Comparison of ENCODE assay signal across 17 mouse cellular contexts in the genomic region with DNA sequence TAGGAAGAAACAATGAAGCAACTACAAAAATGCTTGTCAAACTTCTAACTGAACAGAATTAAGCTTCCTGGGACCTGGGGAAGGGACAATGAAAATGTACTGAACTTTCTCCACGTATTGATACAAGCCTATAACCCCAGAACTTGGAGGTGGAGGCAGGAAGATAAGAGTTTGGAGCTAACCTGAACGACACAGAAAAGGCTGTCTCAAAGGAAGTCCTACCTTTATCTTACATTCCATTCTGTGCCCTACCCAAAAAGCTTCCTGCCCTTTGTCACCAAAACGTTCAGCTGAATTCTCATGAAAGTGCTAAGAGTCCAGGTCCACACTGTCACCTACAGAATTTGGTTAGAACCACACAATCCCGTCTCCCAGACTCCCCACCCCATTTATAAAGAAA. TPM values are rescaled to one million over a fixed set of nuclear protein-coding genes. Genes with fewer than 3 reads are reported as not detected.
DNase-seq lines count a peak whose midpoint lies in the region; ATAC-seq and TF ChIP-seq lines count a peak whose summit lies in the region.
"Had no signal": no experiment of that assay in that cellular context is flagged by ENCODE, and none has a peak within 500 bp of the region (broad histone marks: within the 10 kb centered on the region; RNA-seq: fewer than 3 reads in every experiment).

No protein-coding gene starts in this region.

- WGBS in kidney, embryonic 15.5 days = 54% methylated on average over 4 of the region's 4 CpGs
- 58% methylated on average over 4 of the region's 4 CpGs for WGBS in forebrain, embryonic 15.5 days

- TF ChIP-seq CTCF in G1E (IDR thresholded peaks at IDR 0.05; ENCODE audit: low read depth, low read length) = no peak

- H3K4me2 ChIP-seq in kidney, embryonic 15.5 days = no peak overlapping the region
- no peak overlapping the region for H3K4me2 ChIP-seq in forebrain, embryonic 15.5 days (replicated peaks)
- H3K4me2 ChIP-seq: limb, embryonic 15.5 days had no signal

- peak overlapping the region; percentile 84 for H3K27ac ChIP-seq in kidney, embryonic 15.5 days
- no peak overlapping the region for H3K27ac ChIP-seq in forebrain, embryonic 15.5 days (replicated peaks)
- H3K27ac ChIP-seq: limb, embryonic 15.5 days had no signal

- H3K27me3 ChIP-seq in kidney, embryonic 15.5 days = no peaks in the 10 kb centered on the region
- no peaks in the 10 kb centered on the region for H3K27me3 ChIP-seq in G1E (ENCODE audit: insufficient read depth, low read length)
- no peaks in the 10 kb centered on the region for H3K27me3 ChIP-seq in forebrain, embryonic 15.5 days

- H3K9me3 ChIP-seq in kidney, embryonic 15.5 days (replicated peaks) = no peaks in the 10 kb centered on the region
- H3K9me3 ChIP-seq in G1E (replicated peaks) = no peaks in the 10 kb centered on the region
- H3K9me3 ChIP-seq in forebrain, embryonic 15.5 days = no peaks in the 10 kb centered on the region
- H3K9me3 ChIP-seq: limb, embryonic 15.5 days had no signal

- H3K36me3 ChIP-seq in kidney, embryonic 15.5 days = no peaks in the 10 kb centered on the region
- peaks cover 79% of the 10 kb centered on the region for H3K36me3 ChIP-seq in G1E (replicated peaks)
- H3K36me3 ChIP-seq in forebrain, embryonic 15.5 days = no peaks in the 10 kb centered on the region
- H3K36me3 ChIP-seq: limb, embryonic 15.5 days had no signal

- H3K4me1 ChIP-seq in kidney, embryonic 15.5 days = peaks cover 42% of the 10 kb centered on the region
- peaks cover 48% of the 10 kb centered on the region for H3K4me1 ChIP-seq in G1E (ENCODE audit: insufficient read depth, low read depth, low read length)
- no peaks in the 10 kb centered on the region for H3K4me1 ChIP-seq in forebrain, embryonic 15.5 days
- H3K4me1 ChIP-seq: limb, embryonic 15.5 days had no signal

- H3K9ac ChIP-seq in kidney, embryonic 15.5 days = no peak overlapping the region
- H3K9ac ChIP-seq in forebrain, embryonic 15.5 days (replicated peaks) = no peak overlapping the region
- H3K9ac ChIP-seq: limb, embryonic 15.5 days had no signal

- ATAC-seq in kidney, embryonic 15.5 days (replicated peaks; ENCODE audit: low FRiP score) = no peak
- peak; percentile 67 for ATAC-seq in G1E (ENCODE audit: extremely low read depth, insufficient number of reproducible peaks, low FRiP score, poor library complexity, severe bottlenecking)
- ATAC-seq in megakaryocyte progenitor cell, adult 5-6 weeks (replicated peaks; ENCODE audit: poor library complexity) = peak; percentile 36
- no peak for ATAC-seq in forebrain, embryonic 15.5 days (replicated peaks)
- ATAC-seq: lung, postnatal 0 days; midbrain, embryonic 16.5 days had no signal

- DNase-seq in kidney, adult 18-20 months = no peak
- DNase-seq in G1E (ENCODE audit: low spot score) = no peak
- peak; percentile 37 for DNase-seq in c-Kit-positive CD71-positive TER-119-positive erythroid progenitor cells, embryonic 14.5 days (ENCODE audit: low spot score)
- DNase-seq in thymus, postnatal 25 days = no peak
- no peak for DNase-seq in layer of hippocampus, adult 11-12 months (ENCODE audit: low spot score)
- DNase-seq: adrenal gland, postnatal 14 days; cerebellum, adult 11-12 months; cerebellum, postnatal 25 days; gastrocnemius, postnatal 25 days; kidney, postnatal 14 days; right cerebral cortex, postnatal 14 days had no signal

- H3K4me3 ChIP-seq in kidney, embryonic 15.5 days (replicated peaks) = no peak overlapping the region
- H3K4me3 ChIP-seq in G1E (ENCODE audit: low read depth, low read length) = no peak overlapping the region
- no peak overlapping the region for H3K4me3 ChIP-seq in forebrain, embryonic 15.5 days
- H3K4me3 ChIP-seq: limb, embryonic 15.5 days had no signal

RNA-seq across cellular contexts. Expression of a gene that starts 48.8 kb away (rescaled TPM):
- polyA plus RNA-seq in kidney, embryonic 15.5 days (2015; fragmentation: Nextera tagmentation; extraction: Ambion mirVana) = 7.3 and 7.9 TPM in 2 replicates
- total RNA-seq in G1E (2014; fragmentation: Nextera tagmentation) (22.9 and 25.2 TPM in 2 replicates), G1E (2017) (13.3 and 16.2 TPM in 2 replicates)
- 9.7 and 10.5 TPM in 2 replicates for polyA plus RNA-seq in G1E (2012)
- 38.3 and 41.5 TPM in 2 replicates for total RNA-seq in megakaryocyte progenitor cell, adult 5-6 weeks (2015)
- total RNA-seq in megakaryocyte progenitor cell, adult 5-6 weeks (2017) = 33.7 and 37.0 TPM in 2 replicates
- 0.88 and 1.2 TPM in 2 replicates for polyA plus RNA-seq in forebrain, embryonic 15.5 days (2015; fragmentation: Nextera tagmentation; extraction: Ambion mirVana)

Comparison
In these comparisons a context has a peak if more than half of its experiments do, and no peak if none do; other contexts are left out.
1. ATAC-seq: peak in G1E (single experiment) and megakaryocyte progenitor cell, adult 5-6 weeks (single experiment); none in kidney, embryonic 15.5 days (single experiment) and forebrain, embryonic 15.5 days (single experiment).